Mouse (Mus musculus) heart, embryonic 15.5 days (tissue): ENCODE measurements around the gene Prcd. TPM values are rescaled to one million over a fixed set of nuclear protein-coding genes. Genes with fewer than 3 reads are reported as not detected.

Experiments used
- ATAC-seq: fragments of 200-750 bp; cut with Nextera tagmentation; replicated peaks from 2 replicates; pipeline ENCODE4 v1.8.0; 2017; ENCODE audit warnings: low read depth, moderate TSS enrichment; ENCODE audit not compliant: insufficient number of reproducible peaks, insufficient read depth, low FRiP score
- H3K27ac ChIP-seq: fragments of 300-500 bp; sonication (generic); 2 replicates; pipeline ENCODE4 v1.5.1; 2015; ENCODE audit warnings: mild to moderate bottlenecking, inconsistent platforms
- H3K27me3 ChIP-seq: fragments of 300-500 bp; sonication (generic); 2 replicates; pipeline ENCODE4 v1.6.1; 2015; ENCODE audit warnings: inconsistent platforms
- H3K36me3 ChIP-seq: fragments of 300-500 bp; sonication (generic); 2 replicates; pipeline ENCODE4 v1.6.1; 2015; ENCODE audit warnings: mild to moderate bottlenecking, inconsistent platforms
- H3K4me1 ChIP-seq: fragments of 300-500 bp; sonication (generic); replicated peaks from 2 replicates; pipeline ENCODE4 v1.6.1; 2015; ENCODE audit warnings: inconsistent platforms
- H3K4me2 ChIP-seq: fragments of 300-500 bp; sonication (generic); 2 replicates; pipeline ENCODE4 v1.6.1; 2015; ENCODE audit warnings: inconsistent platforms, mild to moderate bottlenecking, moderate library complexity
- H3K4me3 ChIP-seq: fragments of 300-500 bp; sonication (generic); 2 replicates; pipeline ENCODE4 v1.5.1; 2015; ENCODE audit warnings: mild to moderate bottlenecking, inconsistent platforms
- H3K9ac ChIP-seq: fragments of 300-500 bp; sonication (generic); 2 replicates; pipeline ENCODE4 v1.6.1; 2015; ENCODE audit warnings: mild to moderate bottlenecking, inconsistent platforms
- H3K9me3 ChIP-seq: fragments of 300-500 bp; sonication (generic); replicated peaks from 2 replicates; pipeline ENCODE4 v1.6.1; 2016; ENCODE audit warnings: inconsistent platforms
- WGBS: fragments of 180-500 bp; shearing (Covaris S2); methylation state at CpG from one replicate; pipeline ENCODE4 v1.1.7; 2015; ENCODE audit warnings: mixed read lengths; 5-methylcytosine and 5-hydroxymethylcytosine counted together
- polyA plus RNA-seq: library from polyadenylated mRNA; unstranded; fragments of >200 nt; fragmentation: Nextera tagmentation; extraction: Ambion mirVana; gene quantifications from 2 replicates; pipeline ENCODE4 v1.2.1, GENCODE M21; 2015

Prcd gene
- polyA plus RNA-seq, 1 experiment from 2014 or later: 1.4 TPM

- Histone ChIP-seq H3K9ac (no peak overlapping the region), H3K4me3 (no peak overlapping the region), H3K36me3 (no peaks in the 10 kb centered on the region), H3K4me1 (peaks cover 33% of the 10 kb centered on the region), H3K27me3 (peaks cover 33% of the 10 kb centered on the region), H3K9me3 (no peaks in the 10 kb centered on the region), H3K27ac (peak overlapping the region; percentile 26; the same call in 1 of the 2 replicates), H3K4me2 (no peak overlapping the region)
- no peak for ATAC-seq
- 54% methylated on average over 21 of the region's 21 CpGs for WGBS
These were observed 8.9 kb upstream of the Prcd start for GRCm38 (mm10) chr11:116644225-116645112.

- Histone ChIP-seq H3K4me3 (no peak overlapping the region), H3K4me1 (peaks cover 33% of the 10 kb centered on the region), H3K36me3 (no peaks in the 10 kb centered on the region), H3K9ac (no peak overlapping the region), H3K4me2 (no peak overlapping the region), H3K9me3 (no peaks in the 10 kb centered on the region), H3K27me3 (peaks cover 44% of the 10 kb centered on the region), H3K27ac (no peak overlapping the region)
- no peak for ATAC-seq
- WGBS: 56% methylated on average over 8 of the region's 8 CpGs
These were observed 7.8 kb upstream of the Prcd start for GRCm38 (mm10) chr11:116645446-116646110.

GRCm38 (mm10) chr11:116646136-116646535 is 7.2 kb upstream of the Prcd start:
- H3K4me3 ChIP-seq: no peak overlapping the region
- H3K9me3 ChIP-seq: no peaks in the 10 kb centered on the region
- H3K4me2 ChIP-seq: no peak overlapping the region
- no peak overlapping the region for H3K27ac ChIP-seq
- peaks cover 48% of the 10 kb centered on the region for H3K27me3 ChIP-seq
- no peak overlapping the region for H3K9ac ChIP-seq
- ATAC-seq: no peak
- 68% methylated on average over 11 of the region's 11 CpGs for WGBS
- H3K36me3 ChIP-seq: no peaks in the 10 kb centered on the region
- H3K4me1 ChIP-seq: peaks cover 33% of the 10 kb centered on the region

- H3K27ac ChIP-seq: peak overlapping the region; percentile 68
- H3K36me3 ChIP-seq: no peaks in the 10 kb centered on the region
- WGBS: 82% methylated on average over 7 of the region's 7 CpGs
- peaks cover 33% of the 10 kb centered on the region for H3K4me1 ChIP-seq
- H3K9ac ChIP-seq: no peak overlapping the region
- H3K4me3 ChIP-seq: no peak overlapping the region
- peaks cover 52% of the 10 kb centered on the region for H3K27me3 ChIP-seq
- H3K4me2 ChIP-seq: no peak overlapping the region
- no peak for ATAC-seq
- H3K9me3 ChIP-seq: no peaks in the 10 kb centered on the region
These were observed 6.6 kb upstream of the Prcd start for GRCm38 (mm10) chr11:116646771-116647170.

- Histone ChIP-seq H3K4me2 (no peak overlapping the region), H3K27ac (peak overlapping the region; percentile 68), H3K4me3 (no peak overlapping the region), H3K36me3 (no peaks in the 10 kb centered on the region), H3K27me3 (peaks cover 55% of the 10 kb centered on the region), H3K9me3 (no peaks in the 10 kb centered on the region), H3K4me1 (peaks cover 33% of the 10 kb centered on the region), H3K9ac (no peak overlapping the region)
- ATAC-seq: peak; percentile 51; the same call in 1 of the 2 replicates
- WGBS: 43% methylated on average over 11 of the region's 11 CpGs
These were observed 5.9 kb upstream of the Prcd start for GRCm38 (mm10) chr11:116647340-116647991.

- Histone ChIP-seq H3K27ac (peak overlapping the region; percentile 68), H3K9me3 (no peaks in the 10 kb centered on the region), H3K27me3 (peaks cover 63% of the 10 kb centered on the region), H3K9ac (no peak overlapping the region), H3K36me3 (no peaks in the 10 kb centered on the region), H3K4me2 (no peak overlapping the region), H3K4me3 (no peak overlapping the region), H3K4me1 (peaks cover 34% of the 10 kb centered on the region)
- 46% methylated on average over 18 of the region's 18 CpGs for WGBS
- 0 out of 2 replicates have a peak, but pooled peaks have one; percentile 33 for ATAC-seq
These were observed 5.0 kb upstream of the Prcd start for GRCm38 (mm10) chr11:116648213-116648921.

GRCm38 (mm10) chr11:116648976-116649375 is 4.4 kb upstream of the Prcd start:
- H3K27ac ChIP-seq: peak overlapping the region; percentile 68
- no peak for ATAC-seq
- H3K4me2 ChIP-seq: no peak overlapping the region
- no peak overlapping the region for H3K4me3 ChIP-seq
- no peaks in the 10 kb centered on the region for H3K9me3 ChIP-seq
- peaks cover 64% of the 10 kb centered on the region for H3K27me3 ChIP-seq
- 66% methylated on average over 10 of the region's 10 CpGs for WGBS
- H3K36me3 ChIP-seq: no peaks in the 10 kb centered on the region
- H3K9ac ChIP-seq: no peak overlapping the region
- peaks cover 34% of the 10 kb centered on the region for H3K4me1 ChIP-seq

GRCm38 (mm10) chr11:116649711-116650337 is 3.5 kb upstream of the Prcd start:
- ATAC-seq: no peak
- Histone ChIP-seq H3K27ac (no peak overlapping the region), H3K27me3 (peaks cover 69% of the 10 kb centered on the region), H3K9me3 (no peaks in the 10 kb centered on the region), H3K9ac (no peak overlapping the region), H3K4me1 (peaks cover 34% of the 10 kb centered on the region), H3K4me3 (no peak overlapping the region), H3K36me3 (no peaks in the 10 kb centered on the region), H3K4me2 (no peak overlapping the region)
- WGBS: 87% methylated on average over 13 of the region's 13 CpGs

GRCm38 (mm10) chr11:116650811-116651210 is 2.5 kb upstream of the Prcd start:
- H3K9ac ChIP-seq: no peak overlapping the region
- no peaks in the 10 kb centered on the region for H3K36me3 ChIP-seq
- WGBS: 85% methylated on average over 8 of the region's 8 CpGs
- no peaks in the 10 kb centered on the region for H3K9me3 ChIP-seq
- H3K27ac ChIP-seq: no peak overlapping the region
- ATAC-seq: no peak
- peaks cover 34% of the 10 kb centered on the region for H3K4me1 ChIP-seq
- H3K4me3 ChIP-seq: no peak overlapping the region
- H3K27me3 ChIP-seq: peaks cover 75% of the 10 kb centered on the region
- H3K4me2 ChIP-seq: no peak overlapping the region

GRCm38 (mm10) chr11:116651339-116651738 is 2.0 kb upstream of the Prcd start:
- Histone ChIP-seq H3K27ac (no peak overlapping the region), H3K4me2 (no peak overlapping the region), H3K4me1 (peaks cover 37% of the 10 kb centered on the region), H3K9ac (no peak overlapping the region), H3K9me3 (no peaks in the 10 kb centered on the region), H3K27me3 (peaks cover 75% of the 10 kb centered on the region), H3K4me3 (no peak overlapping the region), H3K36me3 (no peaks in the 10 kb centered on the region)
- 74% methylated on average over 8 of the region's 8 CpGs for WGBS
- ATAC-seq: no peak
